Mouse (Mus musculus) bone marrow macrophage, adult 2 months (primary cell): ENCODE results near the gene Cenpm.

ENCODE experiments used
- CTCF ChIP-seq: IDR thresholded peaks from 2 replicates; pipeline ENCODE4 v1.5.1; 2012; ENCODE audit warnings: low read depth, mild to moderate bottlenecking, low read length, moderate library complexity
- POLR2A ChIP-seq: IDR thresholded peaks from 2 replicates; pipeline ENCODE4 v1.6.1; 2012; ENCODE audit warnings: mild to moderate bottlenecking, low read depth, low read length, borderline replicate concordance

GRCm38 (mm10) chr15:82277591-82277990 lies 33.0 kb upstream of the Cenpm start:
- TF ChIP-seq POLR2A = no peak
- TF ChIP-seq CTCF = no peak
